Mouse (Mus musculus) heart, adult 2 months (tissue): ENCODE results near the gene Wdr60. TPM values are rescaled to one million over a fixed set of nuclear protein-coding genes. Genes with fewer than 3 reads are reported as not detected.

Source experiments
- DNase-seq, 2 experiments: peaks; one replicate each; pipeline ENCODE4 v3.0.0; 2021
- H3K27ac ChIP-seq: fragments of 200-600 bp; 2 replicates; pipeline ENCODE4 v1.8.1; 2022
- H3K27me3 ChIP-seq: fragments of 200-500 bp; 2 replicates; pipeline ENCODE4 v1.6.1; 2012; ENCODE audit warnings: mild to moderate bottlenecking, low read length, inconsistent platforms, mixed read lengths; ENCODE audit not compliant: control insufficient read depth, insufficient read depth
- H3K36me3 ChIP-seq: fragments of 200-500 bp; 2 replicates; pipeline ENCODE4 v1.6.1; 2012; ENCODE audit warnings: low read length, inconsistent platforms; ENCODE audit not compliant: control insufficient read depth, insufficient read depth
- H3K4me1 ChIP-seq: fragments of 200-500 bp; 2 replicates; pipeline ENCODE4 v1.6.1; 2011; ENCODE audit warnings: low read length; ENCODE audit not compliant: control insufficient read depth, insufficient read depth
- H3K4me3 ChIP-seq: fragments of 200-600 bp; 2 replicates; pipeline ENCODE4 v1.8.1; 2022
- H3K79me2 ChIP-seq: fragments of 200-500 bp; replicated peaks from 2 replicates; pipeline ENCODE4 v1.6.1; 2012; ENCODE audit warnings: mild to moderate bottlenecking, inconsistent platforms, low read length, moderate library complexity, mixed read lengths; ENCODE audit not compliant: control insufficient read depth, insufficient read depth
- H3K9ac ChIP-seq: fragments of 200-500 bp; 2 replicates; pipeline ENCODE4 v1.6.1; 2012; ENCODE audit warnings: low read depth, mild to moderate bottlenecking, control low read depth, inconsistent platforms, low read length, mixed read lengths
- CTCF ChIP-seq: fragments of 200-600 bp; IDR thresholded peaks from 2 replicates; pipeline ENCODE4 v1.8.1; 2022; ENCODE audit warnings: antibody characterized with exemption, mild to moderate bottlenecking, moderate library complexity
- EP300 ChIP-seq: fragments of 200-500 bp; IDR thresholded peaks from 2 replicates; pipeline ENCODE4 v1.6.1; 2011; ENCODE audit warnings: low read depth, low read length, control low read depth; ENCODE audit not compliant: insufficient read depth
- POLR2A ChIP-seq: fragments of 200-500 bp; IDR thresholded peaks from 2 replicates; pipeline ENCODE4 v1.6.1; 2011; ENCODE audit warnings: mild to moderate bottlenecking, low read depth, low read length, control low read depth; ENCODE audit not compliant: insufficient read depth
- WGBS: fragments of 180-500 bp; shearing (Covaris S2); methylation state at CpG from one replicate; pipeline ENCODE4 v1.1.7; 2018; 5-methylcytosine and 5-hydroxymethylcytosine counted together
- intact Hi-C: fragments of 180-260 bp; cut with DNase I; formaldehyde crosslinking; loops from one replicate; pipeline ENCODE4 v1.15.1; 2025
- long read RNA-seq: library from polyadenylated mRNA; stranded (forward); transcript quantifications from one replicate; pipeline ENCODE4 v2.0.0, GENCODE M21; 2021
- polyA plus RNA-seq: library from polyadenylated mRNA; depleted of rRNA; stranded (reverse); fragments of >200 nt; gene quantifications from 2 replicates; pipeline ENCODE4 v1.2.3, GENCODE M21; 2012; rRNA removed
- total RNA-seq, 2 experiments: library from RNA; stranded (reverse); gene quantifications; 2 replicates each; pipeline ENCODE4 v1.2.3; 2021

Gene Wdr60
- total RNA-seq (1 to 10 TPM; 2.3 to 2.4 TPM), polyA plus RNA-seq (1.8 and 2.4 TPM in 2 replicates)
- long read RNA-seq, partial matches to known transcripts, result 0 of 2 reads
- long read RNA-seq, other reads (novel, unspliced or antisense), result 0 of 2 reads

GRCm38 (mm10) chr12:116262555-116263341 is at the start of gene Wdr60:
Wdr60 (minus strand) TSS chr12:116263022.
- no peak for TF ChIP-seq EP300
- TF ChIP-seq CTCF, result no peak
- peak; percentile 74 for TF ChIP-seq POLR2A
- no peaks in the 10 kb centered on the region for H3K27me3 ChIP-seq
- H3K27ac ChIP-seq, result peak within 1 kb of the TSS; percentile 52
- H3K36me3 ChIP-seq, result peaks cover 2% of the 10 kb centered on the region; the same call in 1 of the 2 replicates
- no peaks in the 10 kb centered on the region for H3K4me1 ChIP-seq
- no peaks in the 10 kb centered on the region for H3K79me2 ChIP-seq
- DNase-seq, result peak; percentile 92 to 93
- WGBS, result 4% methylated on average over 47 of the region's 47 CpGs
- peak within 1 kb of the TSS; percentile 56 for H3K4me3 ChIP-seq
- peak within 1 kb of the TSS; percentile 97 for H3K9ac ChIP-seq
- intact Hi-C loops, result loop anchor here (5.0 to 10.0 kb wide), 2 partner anchors 145 to 218 kb away; partner anchors contain the start of genes Ncapg2 and Zfp386

GRCm38 (mm10) chr12:116308612-116309011 is 45.8 kb upstream of the Wdr60 start:
- intact Hi-C loops, result no loop called here
- H3K9ac ChIP-seq, result no peak overlapping the region
- no peaks in the 10 kb centered on the region for H3K36me3 ChIP-seq
- H3K79me2 ChIP-seq, result peaks cover 5% of the 10 kb centered on the region
- TF ChIP-seq POLR2A (no peak), EP300 (no peak), CTCF (no peak)
- DNase-seq, result no peak
- WGBS, result 65% methylated on average over 2 of the region's 2 CpGs
- no peak overlapping the region for H3K27ac ChIP-seq
- H3K4me1 ChIP-seq, result peaks cover 3% of the 10 kb centered on the region
- H3K27me3 ChIP-seq, result no peaks in the 10 kb centered on the region
- no peak overlapping the region for H3K4me3 ChIP-seq

DNA sequence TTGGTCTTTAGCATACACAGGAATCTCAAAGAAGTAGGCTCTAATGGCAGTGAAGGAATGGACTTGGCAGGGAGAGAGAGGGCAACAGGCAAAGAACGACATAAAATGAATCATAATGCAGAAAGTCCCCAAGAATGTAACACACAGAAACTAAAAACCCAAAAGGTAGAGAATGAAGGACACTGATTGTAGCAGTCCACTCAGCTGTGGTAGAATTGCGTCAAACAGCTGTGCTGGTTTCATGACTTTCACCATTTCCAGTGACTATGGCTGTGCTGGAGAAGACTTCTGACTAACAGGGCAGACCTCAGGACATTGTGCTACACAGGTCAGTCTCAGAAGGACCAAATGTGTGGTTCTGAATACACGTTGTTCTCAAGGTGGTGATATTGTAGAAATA is 45.0 kb upstream of the Wdr60 start:
- intact Hi-C loops, result no loop called here

DNA sequence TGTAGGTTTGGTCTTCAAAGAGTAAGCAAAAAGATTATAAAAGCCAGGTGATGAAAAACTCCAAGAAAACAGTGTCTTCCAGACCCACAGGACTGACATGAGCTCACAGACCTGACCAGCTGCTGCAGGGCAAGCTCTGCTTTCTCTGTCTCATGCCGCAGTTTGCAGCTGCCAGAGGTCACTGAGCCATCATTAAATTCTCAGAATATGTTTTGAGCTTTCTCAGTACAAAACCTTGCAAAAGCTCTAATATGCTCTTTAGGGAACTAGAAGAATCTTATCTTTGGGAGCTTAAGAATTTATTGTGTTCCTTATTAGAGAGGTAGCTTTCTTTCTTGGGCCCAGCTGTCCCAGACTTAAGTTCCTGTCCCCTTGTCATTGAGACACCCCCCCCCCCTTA is 43.2 kb upstream of the Wdr60 start:
- Histone ChIP-seq H3K4me1 (peaks cover 3% of the 10 kb centered on the region), H3K9ac (no peak overlapping the region), H3K79me2 (peaks cover 5% of the 10 kb centered on the region), H3K27me3 (no peaks in the 10 kb centered on the region), H3K27ac (no peak overlapping the region), H3K4me3 (no peak overlapping the region), H3K36me3 (no peaks in the 10 kb centered on the region)
- 66% methylated on average over 1 of the region's 1 CpGs for WGBS
- TF ChIP-seq EP300 (no peak), POLR2A (no peak), CTCF (no peak)
- DNase-seq, result peak in 1 of 2 experiments; percentile 17
- intact Hi-C loops, result no loop called here

More for the DNA sequence above, 45.0 kb upstream of the Wdr60 start:
- TF ChIP-seq POLR2A, result no peak
- no peak for TF ChIP-seq CTCF
- no peak for TF ChIP-seq EP300
- H3K79me2 ChIP-seq, result peaks cover 5% of the 10 kb centered on the region
- DNase-seq, result no peak
- H3K36me3 ChIP-seq, result no peaks in the 10 kb centered on the region
- no peak overlapping the region for H3K4me3 ChIP-seq
- no peak overlapping the region for H3K27ac ChIP-seq
- H3K27me3 ChIP-seq, result no peaks in the 10 kb centered on the region
- no peak overlapping the region for H3K9ac ChIP-seq
- 76% methylated on average over 3 of the region's 3 CpGs for WGBS
- H3K4me1 ChIP-seq, result peaks cover 3% of the 10 kb centered on the region

DNA sequence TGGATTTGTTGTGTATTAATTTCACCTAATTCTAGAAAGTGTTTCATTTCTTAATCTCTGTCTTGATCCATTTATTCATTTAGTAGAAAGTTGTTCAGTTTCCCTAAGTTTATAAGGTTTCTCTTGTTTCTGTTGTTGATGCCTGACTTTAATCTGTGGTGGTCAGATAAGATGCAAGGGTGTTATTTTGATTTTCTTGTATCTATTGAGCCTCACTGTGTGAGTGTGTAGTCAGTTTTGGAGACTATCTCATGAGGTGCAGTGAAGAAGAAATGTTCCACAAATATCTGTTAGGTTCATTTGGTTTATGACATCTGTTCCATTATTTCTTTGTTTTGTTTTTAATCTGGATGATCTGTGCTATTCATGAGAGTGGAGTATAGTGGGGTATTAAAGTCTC is 39.4 kb upstream of the Wdr60 start:
- H3K4me3 ChIP-seq, result no peak overlapping the region
- peaks cover 3% of the 10 kb centered on the region for H3K79me2 ChIP-seq
- no peak for DNase-seq
- intact Hi-C loops, result no loop called here
- H3K36me3 ChIP-seq, result no peaks in the 10 kb centered on the region
- TF ChIP-seq CTCF (no peak), POLR2A (no peak), EP300 (no peak)
- H3K27ac ChIP-seq, result no peak overlapping the region
- H3K4me1 ChIP-seq, result no peaks in the 10 kb centered on the region; the same call in 1 of the 2 replicates
- H3K9ac ChIP-seq, result no peak overlapping the region
- no peaks in the 10 kb centered on the region for H3K27me3 ChIP-seq

DNA sequence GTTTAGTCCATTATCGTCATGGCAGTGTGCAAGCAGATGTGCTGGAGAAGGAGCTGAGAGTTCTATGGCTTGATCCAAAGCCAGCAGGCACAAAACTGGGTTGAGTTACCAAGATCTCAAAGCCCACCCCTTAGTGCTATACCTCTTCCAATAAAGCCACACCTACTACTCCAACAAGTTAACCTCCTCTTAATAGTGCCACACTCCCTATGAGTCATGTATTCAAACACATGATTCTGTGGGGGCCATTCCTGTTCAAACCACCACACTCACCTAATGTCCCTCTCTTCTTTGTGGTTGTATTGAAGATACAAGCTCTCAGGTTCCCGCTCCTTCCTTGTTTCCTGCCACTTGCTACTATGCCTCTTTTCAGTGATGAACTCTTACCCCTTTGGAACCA is 37.1 kb upstream of the Wdr60 start:
- no peak overlapping the region for H3K9ac ChIP-seq
- TF ChIP-seq EP300 (no peak), CTCF (no peak), POLR2A (no peak)
- DNase-seq, result no peak
- intact Hi-C loops, result no loop called here
- H3K4me3 ChIP-seq, result no peak overlapping the region
- 92% methylated on average over 2 of the region's 2 CpGs for WGBS
- H3K4me1 ChIP-seq, result no peaks in the 10 kb centered on the region; the same call in 1 of the 2 replicates
- H3K27ac ChIP-seq, result no peak overlapping the region
- peaks cover 3% of the 10 kb centered on the region for H3K79me2 ChIP-seq
- H3K36me3 ChIP-seq, result no peaks in the 10 kb centered on the region
- H3K27me3 ChIP-seq, result no peaks in the 10 kb centered on the region
